Mouse (Mus musculus) E14TG2a.4 (cell line): ENCODE measurements around the gene Rock2.

Source experiments
- CTCF ChIP-seq: conservative IDR thresholded peaks from 2 replicates; pipeline ENCODE4 v1.5.1; 2014; ENCODE audit warnings: low read length
- NANOG ChIP-seq: IDR thresholded peaks from 2 replicates; pipeline ENCODE4 v1.6.1; 2014; ENCODE audit warnings: borderline replicate concordance, low read length, mixed read lengths
- POU5F1 ChIP-seq: IDR thresholded peaks from 2 replicates; pipeline ENCODE4 v1.6.1; 2014; ENCODE audit warnings: low read length, borderline replicate concordance

GRCm38 (mm10) chr12:16992355-16992754, 97.7 kb downstream of the Rock2 start:
- TF ChIP-seq CTCF: no peak
- no peak for TF ChIP-seq POU5F1
- no peak for TF ChIP-seq NANOG
